7 mouse cellular contexts compared by ENCODE assay signal in the genomic region with DNA sequence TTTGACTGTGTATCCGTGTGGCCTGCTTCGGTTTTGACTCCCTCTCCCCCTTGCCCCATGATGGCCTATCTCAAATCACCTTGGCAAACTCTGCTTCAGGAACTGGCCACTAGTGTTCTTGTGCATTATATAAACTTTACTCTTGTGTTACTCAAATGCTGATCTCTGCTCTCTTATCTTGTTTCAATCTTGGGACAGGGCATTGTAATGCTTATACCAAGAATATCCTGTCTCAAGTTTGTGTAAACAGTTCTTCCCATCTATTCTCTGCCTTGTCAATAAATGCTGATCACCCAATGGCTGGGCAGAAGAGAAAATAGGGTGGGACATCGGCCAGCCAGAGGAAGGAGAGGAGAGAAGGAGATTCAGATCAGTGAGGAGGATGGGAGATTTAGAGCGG.
"Had no signal": no experiment of that assay in that cellular context is flagged by ENCODE, and none has a peak within 500 bp of the region (broad histone marks: within the 10 kb centered on the region; RNA-seq: fewer than 3 reads in every experiment).

No protein-coding gene starts in this region.

- DNase-seq: kidney, adult 2 months; kidney, postnatal 25 days; left cerebral cortex, postnatal 4 days; lung, embryonic 14.5 days; right cerebral cortex, postnatal 4 days; thymus, adult 2 months; thymus, postnatal 36 days had no signal
